Comparison of ENCODE assay signal across 14 mouse cellular contexts in genomic region chr6:148500251-148501179, GRCm38 (mm10). TPM values are rescaled to one million over a fixed set of nuclear protein-coding genes. Genes with fewer than 3 reads are reported as not detected.
A peak's percentile ranks its signal among the peaks of the same experiment; 100 is the strongest.
DNase-seq lines count a peak whose midpoint lies in the region; ATAC-seq lines count a peak whose summit lies in the region.
"Had no signal": no experiment of that assay in that cellular context is flagged by ENCODE, and none has a peak within 500 bp of the region (broad histone marks: within the 10 kb centered on the region; RNA-seq: fewer than 3 reads in every experiment).

No protein-coding gene starts in this region.

- peaks cover 14% of the 10 kb centered on the region for H3K4me1 ChIP-seq in heart, embryonic 11.5 days (ENCODE audit: control insufficient read depth, insufficient read depth, low read length)
- peaks cover 21% of the 10 kb centered on the region for H3K4me1 ChIP-seq in liver, embryonic 13.5 days (replicated peaks)
- H3K4me1 ChIP-seq: limb, embryonic 15.5 days had no signal

- H3K9me3 ChIP-seq in heart, embryonic 11.5 days (replicated peaks; ENCODE audit: control insufficient read depth, low read length) = no peaks in the 10 kb centered on the region
- no peaks in the 10 kb centered on the region for H3K9me3 ChIP-seq in liver, embryonic 13.5 days (replicated peaks)
- H3K9me3 ChIP-seq: forebrain, embryonic 15.5 days; limb, embryonic 15.5 days had no signal

- intact Hi-C loops in heart, postnatal 25 days (cut with DNase I) = no loop called here

- ATAC-seq in heart, embryonic 11.5 days (replicated peaks; ENCODE audit: insufficient number of reproducible peaks, low FRiP score, low TSS enrichment) = no peak
- ATAC-seq in liver, embryonic 13.5 days (ENCODE audit: low read depth) = peak; percentile 80
- no peak for ATAC-seq in cerebellum, adult (ENCODE audit: insufficient number of reproducible peaks, low FRiP score, low TSS enrichment)
- ATAC-seq: forebrain, embryonic 15.5 days; intestine, postnatal 0 days had no signal

- DNase-seq in heart, postnatal 25 days (ENCODE audit: low spot score) = no peak
- DNase-seq in ovary, adult 18-20 months (ENCODE audit: low spot score) = peak; percentile 32
- DNase-seq in ovary, postnatal 14 days (ENCODE audit: low spot score) = no peak
- DNase-seq in liver, embryonic 13.5 days = no peak
- no peak for DNase-seq in right cerebral cortex, adult 2 months (ENCODE audit: low spot score in 2 of 2)
- no peak for DNase-seq in retina, embryonic 14.5 days (ENCODE audit: low spot score)
- DNase-seq: cerebellum, adult 11 months; right cerebral cortex, adult 18-20 months had no signal

- no peak overlapping the region for H3K4me2 ChIP-seq in heart, embryonic 11.5 days
- H3K4me2 ChIP-seq in liver, embryonic 13.5 days = no peak overlapping the region
- H3K4me2 ChIP-seq: forebrain, embryonic 15.5 days; limb, embryonic 15.5 days had no signal

- no peaks in the 10 kb centered on the region for H3K27me3 ChIP-seq in heart, embryonic 11.5 days (ENCODE audit: control insufficient read depth, insufficient read depth, low read length)
- peaks cover 3% of the 10 kb centered on the region; the same call in 1 of the 2 replicates for H3K27me3 ChIP-seq in liver, embryonic 13.5 days
- H3K27me3 ChIP-seq: forebrain, embryonic 15.5 days; limb, embryonic 15.5 days had no signal

- no peak overlapping the region for H3K9ac ChIP-seq in heart, embryonic 11.5 days (ENCODE audit: low read depth, low read length)
- H3K9ac ChIP-seq in liver, embryonic 13.5 days = no peak overlapping the region
- H3K9ac ChIP-seq: forebrain, embryonic 15.5 days; limb, embryonic 15.5 days had no signal

- H3K27ac ChIP-seq in heart, embryonic 11.5 days (ENCODE audit: low read depth, low read length) = peak overlapping the region; percentile 58
- peak overlapping the region; percentile 40 for H3K27ac ChIP-seq in liver, embryonic 13.5 days
- H3K27ac ChIP-seq: forebrain, embryonic 15.5 days; limb, embryonic 15.5 days had no signal

- H3K36me3 ChIP-seq in heart, embryonic 11.5 days (ENCODE audit: control insufficient read depth, insufficient read depth, low read length) = no peaks in the 10 kb centered on the region
- no peaks in the 10 kb centered on the region for H3K36me3 ChIP-seq in liver, embryonic 13.5 days
- H3K36me3 ChIP-seq: forebrain, embryonic 15.5 days; limb, embryonic 15.5 days had no signal

- H3K4me3 ChIP-seq in heart, embryonic 11.5 days (ENCODE audit: low read depth, low read length) = no peak overlapping the region
- no peak overlapping the region for H3K4me3 ChIP-seq in liver, embryonic 13.5 days (replicated peaks)
- H3K4me3 ChIP-seq: forebrain, embryonic 15.5 days; limb, embryonic 15.5 days had no signal

- 20% methylated on average over 9 of the region's 9 CpGs for WGBS in heart, embryonic 11.5 days (ENCODE audit: insufficient replicate concordance)
- 48% methylated on average over 9 of the region's 9 CpGs for WGBS in liver, embryonic 13.5 days (ENCODE audit: insufficient replicate concordance)

RNA-seq across cellular contexts. Expression of gene Tmtc1, which starts 56.3 kb away (rescaled TPM):
- 1.4 and 2.7 TPM in 2 replicates for polyA plus RNA-seq in heart, embryonic 11.5 days (2014; fragmentation: Nextera tagmentation; extraction: Ambion mirVana)
- 10 to 100 TPM; 90.6 to 92.3 TPM for total RNA-seq in heart, postnatal 25 days (2021)
- polyA plus RNA-seq in liver, embryonic 13.5 days (2015; fragmentation: Nextera tagmentation; extraction: Ambion mirVana) = 0.07 and 0.10 TPM in 2 replicates
- polyA plus RNA-seq: C2C12 had no signal
